Mouse (Mus musculus) large intestine, adult 2 months (tissue): Measurements from ENCODE around the gene Kcna6. TPM values are rescaled to one million over a fixed set of nuclear protein-coding genes. Genes with fewer than 3 reads are reported as not detected.

ENCODE experiments used
- polyA plus RNA-seq: library from polyadenylated mRNA; depleted of rRNA; stranded (reverse); fragments of >200 nt; gene quantifications from 2 replicates; pipeline ENCODE4 v1.2.3, GENCODE M21; 2012; rRNA removed

Gene Kcna6
- polyA plus RNA-seq, 1 experiment: 0.47 TPM

Other genes with a start within 250 kb of the Kcna6 start
- gene Kcna5, start 205.3 kb downstream of the Kcna6 start, polyA plus RNA-seq: 0.74 and 1.1 TPM in 2 replicates
- 0.21 and 0.51 TPM in 2 replicates for gene Kcna1, start 94.3 kb downstream of the Kcna6 start, polyA plus RNA-seq
- gene Ndufa9, start 108.5 kb upstream of the Kcna6 start, polyA plus RNA-seq: 134 and 145 TPM in 2 replicates
- gene Akap3, start 112.4 kb upstream of the Kcna6 start, polyA plus RNA-seq: 0.07 TPM in 1 of 2 replicates, not detected in the other
- gene Dyrk4, start 181.2 kb upstream of the Kcna6 start, polyA plus RNA-seq: 0.04 and 0.16 TPM in 2 replicates
- gene Rad51ap1, start 198.9 kb upstream of the Kcna6 start, polyA plus RNA-seq: 6.3 and 7.4 TPM in 2 replicates
- gene D6Wsu163e, start 199.3 kb upstream of the Kcna6 start, polyA plus RNA-seq: 3.5 and 4.8 TPM in 2 replicates